Mouse (Mus musculus) midbrain, postnatal 0 days (tissue): ENCODE measurements at regions not wholly inside any gene's neighbourhood (a gene's known extent, or its start where the extent isn't known, plus 50 kb on each side); places are given as distances from the start of the nearest gene placed in this dataset.

Source experiments
- ATAC-seq: fragments of 200-750 bp; cut with Nextera tagmentation; 2 replicates; pipeline ENCODE4 v1.8.0; 2017; ENCODE audit warnings: moderate number of reproducible peaks, mild to moderate bottlenecking, moderate TSS enrichment, moderate library complexity; ENCODE audit not compliant: low FRiP score
- DNase-seq: peaks from one replicate; pipeline ENCODE4 v3.0.0-alpha.2; 2015; ENCODE audit warnings: low spot score
- H3K27ac ChIP-seq: fragments of 300-500 bp; sonication (generic); 2 replicates; pipeline ENCODE4 v1.5.1; 2014; ENCODE audit warnings: low read depth, mild to moderate bottlenecking, low read length, mixed read lengths
- H3K27me3 ChIP-seq: fragments of 300-500 bp; sonication (generic); 2 replicates; pipeline ENCODE4 v1.6.1; 2014; ENCODE audit warnings: low read length, control low read depth, mixed read lengths; ENCODE audit not compliant: insufficient read depth
- H3K36me3 ChIP-seq: fragments of 300-500 bp; sonication (generic); 2 replicates; pipeline ENCODE4 v1.6.1; 2014; ENCODE audit warnings: low read length, control low read depth, mixed read lengths; ENCODE audit not compliant: insufficient read depth
- H3K4me1 ChIP-seq: fragments of 300-500 bp; sonication (generic); 2 replicates; pipeline ENCODE4 v1.6.1; 2014; ENCODE audit warnings: mild to moderate bottlenecking, control low read depth, antibody characterized with exemption, low read length, mixed read lengths; ENCODE audit not compliant: insufficient read depth
- H3K4me2 ChIP-seq: fragments of 300-500 bp; sonication (generic); 2 replicates; pipeline ENCODE4 v1.6.1; 2014; ENCODE audit warnings: low read depth, mild to moderate bottlenecking, low read length, mixed read lengths; ENCODE audit not compliant: poor library complexity, severe bottlenecking
- H3K4me3 ChIP-seq: fragments of 300-500 bp; sonication (generic); 2 replicates; pipeline ENCODE4 v1.5.1; 2014; ENCODE audit warnings: low read depth, mild to moderate bottlenecking, low read length, moderate library complexity
- H3K9ac ChIP-seq: fragments of 300-500 bp; sonication (generic); replicated peaks from 2 replicates; pipeline ENCODE4 v1.6.1; 2014; ENCODE audit warnings: mild to moderate bottlenecking, low read length, moderate library complexity, mixed read lengths; ENCODE audit not compliant: poor library complexity, severe bottlenecking
- H3K9me3 ChIP-seq: fragments of 300-500 bp; sonication (generic); 2 replicates; pipeline ENCODE4 v1.6.1; 2016; ENCODE audit warnings: low read length, control low read depth
- CTCF ChIP-seq: IDR thresholded peaks from 2 replicates; pipeline ENCODE4 v1.5.1; 2016; ENCODE audit warnings: antibody characterized with exemption, mild to moderate bottlenecking
- WGBS: fragments of 180-500 bp; shearing (Covaris S2); extraction: QIAGEN DNeasy Blood & Tissue Kit; methylation state at CpG from one replicate; pipeline ENCODE4 v1.1.7; 2014; 5-methylcytosine and 5-hydroxymethylcytosine counted together

- no peak for ATAC-seq
- no peaks in the 10 kb centered on the region for H3K36me3 ChIP-seq
- 79% methylated on average over 7 of the region's 7 CpGs for WGBS
- H3K4me3 ChIP-seq = no peak overlapping the region
- H3K4me1 ChIP-seq = no peaks in the 10 kb centered on the region
- H3K4me2 ChIP-seq = no peak overlapping the region
- H3K27me3 ChIP-seq = no peaks in the 10 kb centered on the region
- peak; percentile 5 for DNase-seq
- no peak overlapping the region for H3K9ac ChIP-seq
- H3K9me3 ChIP-seq = no peaks in the 10 kb centered on the region
- no peak overlapping the region for H3K27ac ChIP-seq
- TF ChIP-seq CTCF = no peak
These were observed 62.7 kb upstream of the Slc4a7 start for GRCm38 (mm10) chr14:14639102-14640015.

GRCm38 (mm10) chr14:14640023-14640441, 62.0 kb upstream of the Slc4a7 start:
- H3K9ac ChIP-seq = no peak overlapping the region
- no peaks in the 10 kb centered on the region for H3K36me3 ChIP-seq
- no peak overlapping the region for H3K27ac ChIP-seq
- H3K4me2 ChIP-seq = no peak overlapping the region
- TF ChIP-seq CTCF = no peak
- H3K27me3 ChIP-seq = no peaks in the 10 kb centered on the region
- no peaks in the 10 kb centered on the region for H3K9me3 ChIP-seq
- no peak overlapping the region for H3K4me3 ChIP-seq
- H3K4me1 ChIP-seq = no peaks in the 10 kb centered on the region
- ATAC-seq = no peak
- DNase-seq = no peak
- WGBS = 34% methylated on average over 3 of the region's 3 CpGs

GRCm38 (mm10) chr14:14640557-14640956, 61.5 kb upstream of the Slc4a7 start:
- Histone ChIP-seq H3K36me3 (no peaks in the 10 kb centered on the region), H3K27ac (no peak overlapping the region), H3K4me2 (no peak overlapping the region), H3K9ac (no peak overlapping the region), H3K9me3 (no peaks in the 10 kb centered on the region), H3K4me1 (no peaks in the 10 kb centered on the region), H3K27me3 (no peaks in the 10 kb centered on the region), H3K4me3 (no peak overlapping the region)
- ATAC-seq (no peak), DNase-seq (no peak)
- no peak for TF ChIP-seq CTCF

GRCm38 (mm10) chr14:14643533-14643932, 58.5 kb upstream of the Slc4a7 start:
- H3K4me2 ChIP-seq = no peak overlapping the region
- H3K36me3 ChIP-seq = no peaks in the 10 kb centered on the region
- H3K9ac ChIP-seq = no peak overlapping the region
- no peak for DNase-seq
- no peaks in the 10 kb centered on the region for H3K9me3 ChIP-seq
- no peak for ATAC-seq
- no peaks in the 10 kb centered on the region for H3K27me3 ChIP-seq
- TF ChIP-seq CTCF = no peak
- WGBS = 92% methylated on average over 3 of the region's 3 CpGs
- no peak overlapping the region for H3K4me3 ChIP-seq
- no peaks in the 10 kb centered on the region for H3K4me1 ChIP-seq
- H3K27ac ChIP-seq = no peak overlapping the region

- H3K27me3 ChIP-seq = no peaks in the 10 kb centered on the region
- no peaks in the 10 kb centered on the region for H3K9me3 ChIP-seq
- no peaks in the 10 kb centered on the region for H3K4me1 ChIP-seq
- TF ChIP-seq CTCF = no peak
- no peaks in the 10 kb centered on the region for H3K36me3 ChIP-seq
- WGBS = 69% methylated on average over 3 of the region's 3 CpGs
- no peak overlapping the region for H3K27ac ChIP-seq
- ATAC-seq (no peak), DNase-seq (no peak)
- H3K4me3 ChIP-seq = no peak overlapping the region
- H3K9ac ChIP-seq = no peak overlapping the region
- H3K4me2 ChIP-seq = no peak overlapping the region
These were observed 57.0 kb upstream of the Slc4a7 start for GRCm38 (mm10) chr14:14645084-14645483.
